Mouse (Mus musculus) heart, embryonic 14.5 days (tissue): ENCODE data around the gene Shc1. TPM values are rescaled to one million over a fixed set of nuclear protein-coding genes. Genes with fewer than 3 reads are reported as not detected.
A peak's percentile ranks its signal among the peaks of the same experiment; 100 is the strongest.

Source experiments
- ATAC-seq: fragments of 200-750 bp; cut with Nextera tagmentation; 2 replicates; pipeline ENCODE4 v1.8.0; 2017; ENCODE audit warnings: low read depth, moderate TSS enrichment; ENCODE audit not compliant: insufficient number of reproducible peaks, insufficient read depth, low FRiP score
- H3K27ac ChIP-seq, 2 experiments: fragments of 200-500 bp in 1 of 2; fragments of 300-500 bp in 1 of 2; sonication (generic) in 1 of 2; replicated peaks in 1 of 2; 2 replicates each; pipeline ENCODE4 v1.5.1; 2012 to 2014; ENCODE audit warnings: low read depth in 2 of 2, low read length in 2 of 2, control low read depth in 1 of 2, mild to moderate bottlenecking in 1 of 2, mixed read lengths in 1 of 2; ENCODE audit not compliant: control insufficient read depth in 1 of 2, insufficient read depth in 1 of 2
- H3K27me3 ChIP-seq: fragments of 300-500 bp; sonication (generic); 2 replicates; pipeline ENCODE4 v1.6.1; 2014; ENCODE audit warnings: mild to moderate bottlenecking, low read length, control low read depth; ENCODE audit not compliant: control insufficient read depth, insufficient read depth
- H3K36me3 ChIP-seq: fragments of 300-500 bp; sonication (generic); 2 replicates; pipeline ENCODE4 v1.6.1; 2014; ENCODE audit warnings: mild to moderate bottlenecking, control low read depth, low read length, mixed read lengths; ENCODE audit not compliant: control insufficient read depth, insufficient read depth
- H3K4me1 ChIP-seq, 2 experiments: fragments of 200-500 bp in 1 of 2; fragments of 300-500 bp in 1 of 2; sonication (generic) in 1 of 2; 2 replicates each; pipeline ENCODE4 v1.6.1; 2012 to 2014; ENCODE audit warnings: low read length in 2 of 2, control low read depth in 1 of 2, mixed read lengths in 1 of 2; ENCODE audit not compliant: control insufficient read depth in 2 of 2, insufficient read depth in 2 of 2
- H3K4me2 ChIP-seq: fragments of 300-500 bp; sonication (generic); 2 replicates; pipeline ENCODE4 v1.6.1; 2014; ENCODE audit warnings: mild to moderate bottlenecking, low read length
- H3K4me3 ChIP-seq, 2 experiments: fragments of 200-500 bp in 1 of 2; fragments of 300-500 bp in 1 of 2; sonication (generic) in 1 of 2; 2 replicates each; pipeline ENCODE4 v1.5.1; 2012 to 2014; ENCODE audit warnings: low read length in 2 of 2, mild to moderate bottlenecking in 2 of 2, control low read depth in 1 of 2, low read depth in 1 of 2, moderate library complexity in 1 of 2; ENCODE audit not compliant: control insufficient read depth in 1 of 2, insufficient read depth in 1 of 2
- H3K9ac ChIP-seq: fragments of 300-500 bp; sonication (generic); 2 replicates; pipeline ENCODE4 v1.6.1; 2014; ENCODE audit warnings: mild to moderate bottlenecking, low read length
- H3K9me3 ChIP-seq: fragments of 300-500 bp; sonication (generic); 2 replicates; pipeline ENCODE4 v1.6.1; 2016; ENCODE audit warnings: low read length, control low read depth; ENCODE audit not compliant: control insufficient read depth
- WGBS: fragments of 180-500 bp; shearing (Covaris S2); extraction: QIAGEN DNeasy Blood & Tissue Kit; methylation state at CpG from one replicate; pipeline ENCODE4 v1.1.7; 2014; 5-methylcytosine and 5-hydroxymethylcytosine counted together
- polyA plus RNA-seq: library from polyadenylated mRNA; unstranded; fragments of >200 nt; fragmentation: Nextera tagmentation; extraction: Ambion mirVana; gene quantifications from 2 replicates; pipeline ENCODE4 v1.2.1, GENCODE M21; 2014

Shc1 gene
- polyA plus RNA-seq, 1 experiment from 2014 or later: 50.5 TPM

- peaks cover 47% of the 10 kb centered on the region for H3K36me3 ChIP-seq
- H3K27me3 ChIP-seq: no peaks in the 10 kb centered on the region
- H3K4me1 ChIP-seq: peaks cover 6 to 7% of the 10 kb centered on the region in 2 experiments
- H3K9ac ChIP-seq: peak overlapping the region; percentile 82
- H3K4me3 ChIP-seq: peak overlapping the region; percentile 71 to 82
- WGBS: 75% methylated on average over 10 of the region's 10 CpGs
- peak overlapping the region; percentile 87 for H3K4me2 ChIP-seq
- H3K27ac ChIP-seq: 0 out of 4 replicates have a peak overlapping the region, but pooled peaks of 1 of the 2 experiments have one; percentile 33
- no peak for ATAC-seq
- H3K9me3 ChIP-seq: no peaks in the 10 kb centered on the region
These were observed 7.4 kb upstream of the Shc1 start for GRCm38 (mm10) chr3:89410864-89411263.

GRCm38 (mm10) chr3:89411490-89412393 is 6.5 kb upstream of the Shc1 start, which contains the start of gene Flad1:
TSS of gene Flad1 (minus strand) at chr3:89411870.
- Histone ChIP-seq H3K4me1 (peaks cover 6 to 11% of the 10 kb centered on the region in 2 experiments), H3K9ac (peak within 1 kb of the TSS; percentile 82), H3K4me2 (peak within 1 kb of the TSS; percentile 87), H3K4me3 (peak within 1 kb of the TSS; percentile 71 to 82), H3K27me3 (no peaks in the 10 kb centered on the region), H3K9me3 (no peaks in the 10 kb centered on the region), H3K36me3 (peaks cover 52% of the 10 kb centered on the region), H3K27ac (peak within 1 kb of the TSS; percentile 33 to 50; a peak in 2 of 4 replicates)
- 6% methylated on average over 28 of the region's 28 CpGs for WGBS
- peak; percentile 99 for ATAC-seq

GRCm38 (mm10) chr3:89416158-89416557 is 2.1 kb upstream of the Shc1 start:
- Histone ChIP-seq H3K36me3 (peaks cover 33% of the 10 kb centered on the region), H3K4me2 (no peak overlapping the region), H3K4me3 (no peak overlapping the region), H3K27ac (no peak overlapping the region), H3K9me3 (no peaks in the 10 kb centered on the region), H3K4me1 (peaks cover 8 to 28% of the 10 kb centered on the region in 2 experiments), H3K27me3 (no peaks in the 10 kb centered on the region), H3K9ac (no peak overlapping the region)
- no peak for ATAC-seq
- WGBS: 94% methylated on average over 8 of the region's 8 CpGs

GRCm38 (mm10) chr3:89417131-89417530 is 1.1 kb upstream of the Shc1 start:
- ATAC-seq: no peak
- peak overlapping the region; percentile 59 to 75; a peak in 3 of 4 replicates for H3K4me3 ChIP-seq
- H3K4me1 ChIP-seq: peaks cover 14 to 35% of the 10 kb centered on the region in 2 experiments
- no peaks in the 10 kb centered on the region for H3K9me3 ChIP-seq
- H3K27ac ChIP-seq: peak overlapping the region; percentile 52 to 86; a peak in 3 of 4 replicates
- H3K36me3 ChIP-seq: peaks cover 33% of the 10 kb centered on the region
- peak overlapping the region; percentile 79 for H3K9ac ChIP-seq
- 31% methylated on average over 2 of the region's 2 CpGs for whole genome bisulfite sequencing
- H3K4me2 ChIP-seq: peak overlapping the region; percentile 84
- no peaks in the 10 kb centered on the region for H3K27me3 ChIP-seq

GRCm38 (mm10) chr3:89417840-89418169 is 438 bp upstream of the Shc1 start:
- Histone ChIP-seq H3K27ac (peak overlapping the region; percentile 81 to 86), H3K4me2 (peak overlapping the region; percentile 84), H3K9me3 (no peaks in the 10 kb centered on the region), H3K9ac (peak overlapping the region; percentile 79), H3K4me3 (peak overlapping the region; percentile 59 to 75), H3K4me1 (peaks cover 14 to 40% of the 10 kb centered on the region in 2 experiments), H3K27me3 (no peaks in the 10 kb centered on the region), H3K36me3 (peaks cover 33% of the 10 kb centered on the region)
- peak; percentile 13; the same call in 1 of the 2 replicates for ATAC-seq
- WGBS: under 1% methylated on average over 20 of the region's 20 CpGs

- peak overlapping the region; percentile 87 for H3K4me2 ChIP-seq
- no peak for ATAC-seq
- WGBS: 0% methylated on average over 16 of the region's 16 CpGs
- peak overlapping the region; percentile 91 to 99 for H3K27ac ChIP-seq
- no peaks in the 10 kb centered on the region for H3K27me3 ChIP-seq
- peaks cover 14 to 41% of the 10 kb centered on the region in 2 experiments for H3K4me1 ChIP-seq
- H3K9me3 ChIP-seq: no peaks in the 10 kb centered on the region
- peaks cover 36% of the 10 kb centered on the region for H3K36me3 ChIP-seq
- peak overlapping the region; percentile 59 to 75 for H3K4me3 ChIP-seq
- peak overlapping the region; percentile 84 for H3K9ac ChIP-seq
These were observed 613 bp downstream of the Shc1 start for GRCm38 (mm10) chr3:89418861-89419250.

- Histone ChIP-seq H3K9ac (peak overlapping the region; percentile 84), H3K4me1 (peaks cover 14 to 41% of the 10 kb centered on the region in 2 experiments), H3K9me3 (no peaks in the 10 kb centered on the region), H3K27me3 (no peaks in the 10 kb centered on the region), H3K4me3 (peak overlapping the region; percentile 59 to 75), H3K4me2 (peak overlapping the region; percentile 87), H3K36me3 (peaks cover 36% of the 10 kb centered on the region), H3K27ac (peak overlapping the region; percentile 91 to 99)
- WGBS: 0% methylated on average over 9 of the region's 9 CpGs
- ATAC-seq: no peak
These were observed 1.3 kb downstream of the Shc1 start for GRCm38 (mm10) chr3:89419571-89419970.
